Mouse (Mus musculus): ENCODE data around the gene Olfr70. TPM values are rescaled to one million over a fixed set of nuclear protein-coding genes. Genes with fewer than 3 reads are reported as not detected.

Olfr70 gene
- total and polyA plus RNA-seq, 2 experiments from 2014 or later, result not detected

DNA sequence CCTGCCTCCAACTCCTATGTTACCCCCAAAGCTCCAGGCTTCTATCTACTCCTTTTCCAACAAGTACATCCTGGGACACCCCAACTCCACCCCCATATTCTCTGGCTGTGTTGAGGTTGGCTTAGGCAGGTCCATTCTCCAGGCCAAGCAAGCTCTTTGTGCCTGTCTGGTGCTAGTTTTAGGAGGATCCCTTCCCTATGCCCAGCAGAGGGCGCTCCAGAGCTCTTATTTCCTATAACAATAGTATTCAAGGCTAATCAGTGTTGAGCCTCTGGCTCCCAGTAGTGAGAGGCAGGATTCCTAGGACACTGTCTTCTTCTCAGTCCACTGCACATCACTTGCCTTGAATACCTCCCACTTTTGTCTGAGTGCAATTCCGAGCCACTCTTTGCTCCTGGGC, 28.5 kb downstream of the Olfr70 start:
- Histone ChIP-seq H3K4me1 (ENCODE audit: insufficient read depth, low read length) (peaks cover 11% of the 10 kb centered on the region), H3K4me2 (ENCODE audit: low read depth, low read length, poor library complexity, severe bottlenecking) (peak overlapping the region; percentile 90), H3K9ac (replicated peaks; ENCODE audit: low read length, poor library complexity, severe bottlenecking) (no peak overlapping the region), H3K27ac (ENCODE audit: low read depth, low read length) (no peak overlapping the region), H3K9me3 (ENCODE audit: low read length) (no peaks in the 10 kb centered on the region), H3K36me3 (ENCODE audit: insufficient read depth, low read length) (peaks cover 26% of the 10 kb centered on the region), H3K27me3 (ENCODE audit: insufficient read depth, low read length) (no peaks in the 10 kb centered on the region), H3K4me3 (ENCODE audit: low read depth, low read length) (no peak overlapping the region)
- no peak for ATAC-seq (ENCODE audit: low FRiP score)
- DNase-seq (ENCODE audit: low spot score), result peak; percentile 96
- WGBS, result 3% methylated on average over 2 of the region's 2 CpGs
- TF ChIP-seq CTCF (IDR thresholded peaks at IDR 0.05), result peak; percentile 86

- H3K27me3 ChIP-seq (ENCODE audit: insufficient read depth, low read length), result peaks cover 4% of the 10 kb centered on the region; the same call in 1 of the 2 replicates
- ATAC-seq (ENCODE audit: low FRiP score) (peak; percentile 50), DNase-seq (ENCODE audit: low spot score) (no peak)
- peaks cover 2% of the 10 kb centered on the region; the same call in 1 of the 2 replicates for H3K36me3 ChIP-seq (ENCODE audit: insufficient read depth, low read length)
- H3K4me1 ChIP-seq (ENCODE audit: insufficient read depth, low read length), result peaks cover 11% of the 10 kb centered on the region
- peak overlapping the region; percentile 96 for H3K9ac ChIP-seq (replicated peaks; ENCODE audit: low read length, poor library complexity, severe bottlenecking)
- under 1% methylated on average over 22 of the region's 25 CpGs for WGBS
- H3K4me3 ChIP-seq (ENCODE audit: low read depth, low read length), result peak overlapping the region; percentile 69
- H3K4me2 ChIP-seq (ENCODE audit: low read depth, low read length, poor library complexity, severe bottlenecking), result peak overlapping the region; percentile 90
- no peak for TF ChIP-seq CTCF (IDR thresholded peaks at IDR 0.05)
- H3K9me3 ChIP-seq (ENCODE audit: low read length), result no peaks in the 10 kb centered on the region
- H3K27ac ChIP-seq (ENCODE audit: low read depth, low read length), result peak overlapping the region; percentile 65
Observed at GRCm38 (mm10) chr4:43669428-43669794, 31.2 kb downstream of the Olfr70 start.

DNA sequence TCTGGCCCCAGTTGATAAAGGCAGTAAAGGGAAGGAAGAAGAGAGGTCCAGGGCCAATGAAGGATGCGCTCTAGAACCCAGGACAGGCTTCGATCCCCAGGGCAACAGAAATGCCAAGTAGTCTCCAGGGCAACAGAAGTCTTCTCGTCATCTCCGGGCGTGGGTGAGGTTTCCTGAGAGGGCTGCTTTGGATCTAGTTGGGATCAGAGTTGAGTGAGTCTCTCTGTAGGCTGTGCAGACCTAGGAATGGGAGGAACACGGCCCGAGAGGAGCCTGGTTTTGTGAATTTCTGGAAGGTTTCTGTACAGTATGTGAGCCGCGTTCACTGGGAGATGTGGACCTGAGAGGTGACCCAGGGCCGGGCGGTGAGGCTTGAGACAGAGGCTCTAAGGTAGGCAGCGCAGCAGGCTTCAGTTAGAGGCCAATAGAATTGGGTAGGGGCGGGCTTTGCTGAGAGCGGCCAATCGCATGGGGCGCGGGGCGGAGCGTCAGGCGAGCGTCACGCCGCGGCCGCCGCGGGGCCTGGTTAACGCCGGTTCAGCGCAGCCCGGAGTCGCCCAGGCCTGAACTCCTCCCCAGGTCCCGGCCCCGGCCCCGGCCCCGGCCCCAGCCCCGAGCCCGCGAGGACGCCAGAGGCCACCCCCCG, 31.7 kb downstream of the Olfr70 start, which contains the start of the genes Tmem8b and Fam221b:
Gene Tmem8b (plus strand): TSS at position 190 of the 646 bp plus-strand sequence.
Gene Fam221b (minus strand): TSS at position 364 of the 646 bp plus-strand sequence.
- TF ChIP-seq CTCF (IDR thresholded peaks at IDR 0.05), result no peak
- Histone ChIP-seq H3K27ac (ENCODE audit: low read depth, low read length) (peak within 1 kb of the TSS; percentile 65), H3K4me3 (ENCODE audit: low read depth, low read length) (peak within 1 kb of the TSS; percentile 69), H3K9me3 (ENCODE audit: low read length) (no peaks in the 10 kb centered on the region), H3K36me3 (ENCODE audit: insufficient read depth, low read length) (no peaks in the 10 kb centered on the region), H3K27me3 (ENCODE audit: insufficient read depth, low read length) (peaks cover 4% of the 10 kb centered on the region; the same call in 1 of the 2 replicates), H3K4me1 (ENCODE audit: insufficient read depth, low read length) (peaks cover 11% of the 10 kb centered on the region), H3K4me2 (ENCODE audit: low read depth, low read length, poor library complexity, severe bottlenecking) (peak within 1 kb of the TSS; percentile 90), H3K9ac (replicated peaks; ENCODE audit: low read length, poor library complexity, severe bottlenecking) (peak within 1 kb of the TSS; percentile 96)
- DNase-seq (ENCODE audit: low spot score) (peak; percentile 91), ATAC-seq (ENCODE audit: low FRiP score) (peak; percentile 93)
- under 1% methylated on average over 38 of the region's 41 CpGs for WGBS

DNA sequence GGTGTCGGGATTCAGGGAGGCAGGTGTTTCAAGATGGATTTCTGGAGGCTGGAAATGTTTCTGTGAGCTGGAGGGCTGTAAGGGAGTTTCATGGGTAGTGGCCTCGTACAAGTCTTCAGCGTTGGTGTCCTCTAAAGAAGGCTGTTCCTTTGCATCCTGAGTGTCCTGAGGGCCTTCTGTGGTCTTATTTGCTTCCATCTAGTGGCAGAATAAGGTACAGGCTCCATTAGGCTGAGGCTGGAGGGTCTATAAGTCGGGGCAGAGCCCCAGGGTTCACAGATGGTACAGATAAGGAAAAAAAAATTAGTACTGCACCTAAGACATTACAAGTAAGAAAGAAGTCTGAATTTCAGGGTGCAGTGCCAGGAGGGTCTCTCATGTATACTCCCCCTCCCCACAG, 34.2 kb downstream of the Olfr70 start:
- no peak for ATAC-seq (ENCODE audit: low FRiP score)
- no peak overlapping the region for H3K27ac ChIP-seq (ENCODE audit: low read depth, low read length)
- H3K9me3 ChIP-seq (ENCODE audit: low read length), result no peaks in the 10 kb centered on the region
- H3K4me3 ChIP-seq (ENCODE audit: low read depth, low read length), result no peak overlapping the region
- TF ChIP-seq CTCF (IDR thresholded peaks at IDR 0.05), result peak; percentile 60
- no peak for DNase-seq (ENCODE audit: low spot score)
- H3K9ac ChIP-seq (replicated peaks; ENCODE audit: low read length, poor library complexity, severe bottlenecking), result no peak overlapping the region
- no peaks in the 10 kb centered on the region for H3K36me3 ChIP-seq (ENCODE audit: insufficient read depth, low read length)
- WGBS, result 25% methylated on average over 4 of the region's 4 CpGs
- no peak overlapping the region for H3K4me2 ChIP-seq (ENCODE audit: low read depth, low read length, poor library complexity, severe bottlenecking)
- H3K4me1 ChIP-seq (ENCODE audit: insufficient read depth, low read length), result peaks cover 11% of the 10 kb centered on the region; the same call in 1 of the 2 replicates
- peaks cover 15% of the 10 kb centered on the region for H3K27me3 ChIP-seq (ENCODE audit: insufficient read depth, low read length)

- no peak overlapping the region for H3K9ac ChIP-seq (replicated peaks; ENCODE audit: low read length, poor library complexity, severe bottlenecking)
- peak overlapping the region; percentile 82 for H3K4me3 ChIP-seq (ENCODE audit: low read depth, low read length)
- DNase-seq (ENCODE audit: low spot score) (no peak), ATAC-seq (ENCODE audit: low FRiP score) (no peak)
- no peaks in the 10 kb centered on the region for H3K36me3 ChIP-seq (ENCODE audit: insufficient read depth, low read length)
- 63% methylated on average over 4 of the region's 4 CpGs for WGBS
- H3K27ac ChIP-seq (ENCODE audit: low read depth, low read length), result 0 out of 2 replicates have a peak overlapping the region, but pooled peaks have one; percentile 77
- H3K4me1 ChIP-seq (ENCODE audit: insufficient read depth, low read length), result no peaks in the 10 kb centered on the region
- H3K27me3 ChIP-seq (ENCODE audit: insufficient read depth, low read length), result peaks cover 4% of the 10 kb centered on the region; the same call in 1 of the 2 replicates
- H3K9me3 ChIP-seq (ENCODE audit: low read length), result no peaks in the 10 kb centered on the region
- TF ChIP-seq CTCF (IDR thresholded peaks at IDR 0.05), result peak; percentile 44
- H3K4me2 ChIP-seq (ENCODE audit: low read depth, low read length, poor library complexity, severe bottlenecking), result peak overlapping the region; percentile 94
Observed at GRCm38 (mm10) chr4:43657146-43657545, 43.5 kb downstream of the Olfr70 start.
